Mouse (Mus musculus): ENCODE data around the gene Tmem258. TPM values are rescaled to one million over a fixed set of nuclear protein-coding genes. Genes with fewer than 3 reads are reported as not detected.

The Tmem258 gene
- polyA plus RNA-seq, 1 experiment: 285 TPM

DNA sequence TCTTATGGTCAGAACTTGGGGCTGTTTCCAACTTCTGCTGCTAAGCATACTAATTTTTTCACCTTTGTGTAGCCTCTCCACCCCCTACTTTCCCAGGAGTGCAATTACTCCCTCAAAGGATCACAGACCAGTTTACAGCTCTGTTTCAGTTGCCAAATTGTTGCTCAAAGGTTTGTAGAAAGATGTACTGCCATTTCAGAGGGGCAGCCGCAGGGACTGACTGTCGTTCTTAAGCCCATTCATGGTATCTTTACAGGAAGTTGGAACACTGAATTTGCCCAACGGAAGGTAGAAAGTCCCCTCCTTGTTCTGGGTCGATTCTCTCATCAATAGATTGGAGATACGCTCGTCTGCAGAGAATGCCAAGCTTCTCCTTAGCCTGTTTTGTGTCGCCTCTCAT lies 32.5 kb upstream of the Tmem258 start:
- no peak for TF ChIP-seq CTCF (IDR thresholded peaks at IDR 0.05; ENCODE audit: borderline replicate concordance, insufficient read depth, low read length)
- TF ChIP-seq POLR2A (IDR thresholded peaks at IDR 0.05; ENCODE audit: low read depth, low read length): no peak
- H3K4me1 ChIP-seq (ENCODE audit: control insufficient read depth, insufficient read depth, low read length): no peaks in the 10 kb centered on the region
- H3K4me3 ChIP-seq (ENCODE audit: insufficient read depth, low read length): no peak overlapping the region
- H3K27ac ChIP-seq (ENCODE audit: insufficient read depth, low read length): no peak overlapping the region

DNA sequence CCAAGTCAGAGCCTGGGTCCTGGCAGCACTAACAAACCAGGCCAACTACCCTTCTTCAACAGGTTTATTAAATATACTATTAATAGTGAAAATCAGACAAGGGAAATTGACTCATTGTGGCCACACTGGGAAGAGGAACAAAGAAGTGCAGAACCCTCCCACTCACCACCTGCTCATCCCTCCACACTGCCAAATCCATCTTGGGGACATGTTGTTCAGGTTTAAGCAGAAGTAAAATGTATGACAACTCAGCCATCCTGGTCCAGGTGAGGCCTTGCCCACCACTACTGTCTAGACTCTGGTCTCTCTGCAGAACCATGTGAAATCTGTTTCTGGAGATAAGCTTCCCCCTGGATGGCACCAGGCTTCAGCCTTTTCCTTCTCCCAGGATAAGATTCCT lies 32.0 kb upstream of the Tmem258 start:
- Histone ChIP-seq H3K27ac (ENCODE audit: insufficient read depth, low read length) (no peak overlapping the region), H3K4me3 (ENCODE audit: insufficient read depth, low read length) (no peak overlapping the region), H3K4me1 (ENCODE audit: control insufficient read depth, insufficient read depth, low read length) (no peaks in the 10 kb centered on the region)

DNA sequence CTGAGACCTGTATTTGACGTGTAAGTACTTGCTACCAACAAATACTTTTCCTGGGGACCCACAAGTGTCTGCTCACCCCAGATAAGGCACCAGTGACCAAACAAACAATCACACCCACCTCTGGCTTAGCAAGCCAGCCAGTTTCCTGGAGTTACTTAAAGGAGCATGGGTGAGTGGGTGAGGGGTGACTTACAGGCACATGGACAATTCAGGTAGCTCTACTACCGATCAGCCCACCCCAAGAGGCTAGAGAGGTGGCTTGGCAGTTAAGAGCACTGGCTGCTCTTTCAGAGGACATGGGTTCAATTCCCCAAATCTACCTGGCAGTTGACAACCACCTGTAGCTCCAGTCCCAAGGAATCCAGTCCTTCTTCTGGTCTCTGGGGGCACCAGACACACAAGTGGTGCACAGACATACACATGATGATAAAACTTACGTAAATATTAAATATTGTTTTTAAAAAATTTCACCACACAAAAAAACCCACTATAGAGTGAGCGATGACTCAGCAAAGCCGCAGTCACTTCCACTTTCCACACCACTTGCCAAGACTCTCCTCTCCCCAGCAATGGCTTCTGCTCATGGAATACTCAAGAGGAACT lies 30.6 kb upstream of the Tmem258 start:
- Histone ChIP-seq H3K27ac (ENCODE audit: insufficient read depth, low read length) (no peak overlapping the region), H3K4me1 (ENCODE audit: control insufficient read depth, insufficient read depth, low read length) (no peaks in the 10 kb centered on the region), H3K4me3 (ENCODE audit: insufficient read depth, low read length) (no peak overlapping the region)
- TF ChIP-seq POLR2A (IDR thresholded peaks at IDR 0.05; ENCODE audit: low read depth, low read length) (no peak), CTCF (IDR thresholded peaks at IDR 0.05; ENCODE audit: borderline replicate concordance, insufficient read depth, low read length) (no peak)

More for the DNA sequence above, 32.0 kb upstream of the Tmem258 start:
- TF ChIP-seq CTCF (IDR thresholded peaks at IDR 0.05; ENCODE audit: borderline replicate concordance, insufficient read depth, low read length): no peak
- TF ChIP-seq POLR2A (IDR thresholded peaks at IDR 0.05; ENCODE audit: low read depth, low read length): no peak

DNA sequence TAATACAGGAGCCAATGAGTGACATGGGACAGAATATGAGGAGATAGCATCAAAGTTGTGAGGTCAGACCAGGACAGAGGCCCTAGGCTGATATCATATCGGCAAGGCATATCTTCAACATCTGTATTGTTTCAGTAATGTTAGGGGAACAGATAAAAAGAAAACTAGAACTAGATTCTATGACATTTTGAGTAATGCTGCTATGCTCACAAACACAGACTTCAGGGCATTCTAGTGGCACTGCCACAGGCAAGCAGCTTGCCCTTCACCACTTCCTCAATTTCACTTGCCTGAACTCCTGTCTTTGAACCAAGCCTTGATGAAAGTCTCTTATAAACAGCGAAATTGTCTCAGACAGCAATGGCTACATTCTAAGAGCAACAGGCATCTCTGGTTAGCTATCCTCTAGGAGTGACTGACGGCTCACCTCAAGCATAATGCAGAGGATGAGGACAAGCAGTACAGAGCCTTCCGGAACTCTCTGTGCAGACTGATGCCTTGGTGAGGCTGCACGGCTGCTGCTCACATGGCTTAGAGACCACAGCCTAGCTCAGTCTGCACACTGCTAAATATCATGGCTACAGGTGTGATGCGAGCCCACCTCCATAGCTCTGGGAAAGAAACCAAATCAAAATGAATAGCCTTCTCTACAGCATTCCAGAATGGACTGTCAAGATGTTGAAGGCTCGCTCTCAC lies 29.8 kb upstream of the Tmem258 start:
- H3K27ac ChIP-seq (ENCODE audit: insufficient read depth, low read length): no peak overlapping the region
- H3K4me1 ChIP-seq (ENCODE audit: control insufficient read depth, insufficient read depth, low read length): no peaks in the 10 kb centered on the region
- H3K4me3 ChIP-seq (ENCODE audit: insufficient read depth, low read length): no peak overlapping the region
- TF ChIP-seq POLR2A (IDR thresholded peaks at IDR 0.05; ENCODE audit: low read depth, low read length) (no peak), CTCF (IDR thresholded peaks at IDR 0.05; ENCODE audit: borderline replicate concordance, insufficient read depth, low read length) (no peak)

DNA sequence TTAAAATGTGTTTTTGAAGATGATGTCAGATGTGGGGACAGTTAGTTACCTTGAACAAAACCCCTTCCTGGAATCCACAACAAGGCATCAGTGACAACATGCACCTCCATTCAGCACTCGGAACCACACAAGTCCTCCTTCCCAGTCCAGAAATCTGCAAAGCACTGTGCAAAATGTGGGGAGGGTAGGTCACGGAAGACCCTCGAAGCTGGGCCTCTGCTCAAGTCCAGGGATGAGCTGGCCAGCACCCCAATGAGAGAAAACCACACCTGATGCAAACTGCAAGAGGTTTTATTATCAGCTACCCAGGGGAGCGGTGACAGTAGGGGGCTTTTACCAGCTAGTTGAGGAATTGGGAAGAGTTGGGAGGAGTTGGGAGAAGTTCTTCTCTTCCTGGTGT lies 28.9 kb upstream of the Tmem258 start:
- no peak for TF ChIP-seq POLR2A (IDR thresholded peaks at IDR 0.05; ENCODE audit: low read depth, low read length)
- TF ChIP-seq CTCF (IDR thresholded peaks at IDR 0.05; ENCODE audit: borderline replicate concordance, insufficient read depth, low read length): no peak
- no peak overlapping the region for H3K27ac ChIP-seq (ENCODE audit: insufficient read depth, low read length)
- H3K4me1 ChIP-seq (ENCODE audit: control insufficient read depth, insufficient read depth, low read length): no peaks in the 10 kb centered on the region
- no peak overlapping the region for H3K4me3 ChIP-seq (ENCODE audit: insufficient read depth, low read length)

DNA sequence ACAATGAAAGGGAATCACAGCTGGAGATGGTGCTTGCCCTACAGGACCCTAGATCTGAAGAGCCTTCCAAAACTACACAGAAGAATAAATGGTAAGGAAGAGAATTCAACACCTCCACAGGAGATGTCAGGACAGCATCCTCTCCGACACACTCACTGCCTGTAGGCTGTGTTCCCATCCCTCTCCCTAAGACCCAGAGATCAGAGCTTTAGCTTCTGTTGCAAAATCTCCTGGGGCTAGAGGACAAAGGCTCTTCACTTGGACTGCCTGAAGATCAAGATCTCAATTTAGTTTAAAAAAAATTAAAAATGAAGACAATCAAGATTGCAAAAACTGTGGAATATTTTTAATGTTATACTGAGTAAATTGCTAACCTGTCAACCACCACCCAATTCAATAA lies 27.3 kb upstream of the Tmem258 start:
- H3K27ac ChIP-seq (ENCODE audit: insufficient read depth, low read length): no peak overlapping the region

DNA sequence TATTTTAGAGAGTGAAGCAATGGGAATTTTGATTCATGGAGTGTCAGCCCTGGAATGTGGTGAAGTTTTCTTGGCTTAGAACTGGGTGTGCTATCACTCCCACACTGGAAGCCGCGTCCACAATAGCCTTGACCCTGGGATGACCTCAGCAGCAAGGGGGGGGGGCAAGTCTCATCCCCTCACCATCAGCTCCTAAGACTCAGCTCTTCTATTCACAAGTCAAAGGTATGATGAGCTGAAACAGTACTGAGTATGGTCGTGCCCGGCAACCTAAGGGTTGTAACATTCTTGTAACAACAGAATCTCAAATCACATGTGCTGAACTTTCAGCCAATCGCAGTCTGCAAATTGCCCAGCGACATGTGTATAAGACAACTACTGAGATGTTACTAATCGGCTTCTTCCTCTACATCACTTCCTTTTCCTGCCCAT lies 26.9 kb upstream of the Tmem258 start:
- TF ChIP-seq POLR2A (IDR thresholded peaks at IDR 0.05; ENCODE audit: low read depth, low read length) (no peak), CTCF (IDR thresholded peaks at IDR 0.05; ENCODE audit: borderline replicate concordance, insufficient read depth, low read length) (no peak)
- Histone ChIP-seq H3K27ac (ENCODE audit: insufficient read depth, low read length) (no peak overlapping the region), H3K4me1 (ENCODE audit: control insufficient read depth, insufficient read depth, low read length) (no peaks in the 10 kb centered on the region), H3K4me3 (ENCODE audit: insufficient read depth, low read length) (no peak overlapping the region)

More for the DNA sequence above, 27.3 kb upstream of the Tmem258 start:
- no peaks in the 10 kb centered on the region for H3K4me1 ChIP-seq (ENCODE audit: control insufficient read depth, insufficient read depth, low read length)
- H3K4me3 ChIP-seq (ENCODE audit: insufficient read depth, low read length): no peak overlapping the region
- no peak for TF ChIP-seq POLR2A (IDR thresholded peaks at IDR 0.05; ENCODE audit: low read depth, low read length)

DNA sequence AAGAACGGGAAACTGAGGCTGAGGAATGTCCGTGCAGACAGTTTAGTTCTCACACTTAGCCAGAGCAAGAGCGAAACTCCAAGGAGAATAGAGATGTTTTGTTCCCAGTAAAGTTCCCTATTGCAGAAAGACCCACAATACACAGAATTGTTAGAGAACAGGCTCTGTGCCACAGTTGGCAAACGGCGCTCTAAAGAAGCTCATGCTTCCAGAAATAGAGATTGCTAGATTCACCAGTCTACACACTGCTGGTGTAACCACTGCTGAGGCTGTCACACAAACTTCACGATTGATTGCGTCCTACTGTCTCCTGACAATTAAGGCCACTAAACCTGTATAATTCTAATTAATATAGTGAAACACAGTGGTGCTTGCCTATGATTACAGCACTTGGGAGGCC lies 22.6 kb upstream of the Tmem258 start:
- peaks cover 11% of the 10 kb centered on the region; the same call in 1 of the 2 replicates for H3K4me1 ChIP-seq (ENCODE audit: control insufficient read depth, insufficient read depth, low read length)

DNA sequence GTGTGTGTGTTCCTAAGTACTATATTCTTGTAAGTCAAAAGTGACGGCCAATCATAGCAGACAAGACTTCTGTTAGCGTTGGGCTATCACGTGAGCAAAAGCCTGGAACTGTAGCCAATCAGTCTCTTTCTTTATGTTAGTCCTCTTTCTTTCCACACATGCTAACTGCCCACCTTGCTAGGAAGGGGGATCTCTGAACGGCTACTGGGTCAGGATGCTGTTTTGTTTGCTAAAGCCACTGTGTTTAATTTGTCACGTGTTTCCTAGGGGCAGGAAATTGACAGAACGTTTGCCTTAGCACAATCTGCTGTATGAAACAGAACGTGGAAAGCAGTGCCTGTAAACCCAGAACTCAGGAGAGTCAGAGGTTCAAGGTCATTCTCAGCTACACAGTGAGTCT lies 21.7 kb upstream of the Tmem258 start:
- peak overlapping the region; percentile 24 for H3K4me3 ChIP-seq (ENCODE audit: insufficient read depth, low read length)

More for the DNA sequence above, 22.6 kb upstream of the Tmem258 start:
- Histone ChIP-seq H3K27ac (ENCODE audit: insufficient read depth, low read length) (no peak overlapping the region), H3K4me3 (ENCODE audit: insufficient read depth, low read length) (no peak overlapping the region)
- TF ChIP-seq CTCF (IDR thresholded peaks at IDR 0.05; ENCODE audit: borderline replicate concordance, insufficient read depth, low read length): no peak

DNA sequence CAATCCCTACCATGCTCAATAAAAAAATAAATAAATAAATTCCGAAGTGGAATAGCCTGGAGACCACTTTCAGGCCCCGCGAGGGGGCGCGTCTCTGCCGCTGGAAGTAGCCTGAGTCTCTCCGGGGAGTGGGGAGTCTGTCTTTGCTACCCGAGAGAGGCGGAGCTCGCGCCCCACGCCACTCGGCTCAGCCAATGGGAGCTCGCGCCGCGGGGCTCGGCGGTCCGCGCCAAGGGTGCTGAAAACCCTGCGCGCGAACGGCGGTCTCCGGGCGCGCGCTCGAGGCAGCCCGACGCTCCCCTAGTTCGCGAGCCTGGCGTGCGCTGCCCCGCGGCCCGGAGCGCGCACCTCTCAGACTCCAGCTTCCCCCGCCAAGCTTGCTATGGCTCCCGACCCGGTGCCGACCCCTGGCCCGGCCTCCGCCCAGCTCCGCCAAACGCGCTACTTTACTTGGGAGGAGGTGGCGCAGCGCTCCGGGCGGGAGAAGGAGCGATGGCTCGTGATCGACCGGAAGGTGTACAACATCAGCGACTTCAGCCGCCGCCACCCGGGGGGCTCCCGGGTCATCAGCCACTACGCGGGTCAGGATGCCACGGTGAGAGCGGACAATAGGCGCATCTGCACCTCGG lies 21.0 kb upstream of the Tmem258 start, which contains the start of gene Fads1:
Fads1 (plus strand) TSS at position 219 of the 629 bp plus-strand sequence.
- TF ChIP-seq POLR2A (IDR thresholded peaks at IDR 0.05; ENCODE audit: low read depth, low read length) (peak; percentile 43; the same call in 1 of the 2 replicates), CTCF (IDR thresholded peaks at IDR 0.05; ENCODE audit: borderline replicate concordance, insufficient read depth, low read length) (no peak)
- H3K4me3 ChIP-seq (ENCODE audit: insufficient read depth, low read length): peak within 1 kb of the TSS; percentile 86
- H3K4me1 ChIP-seq (ENCODE audit: control insufficient read depth, insufficient read depth, low read length): peaks cover 11% of the 10 kb centered on the region; the same call in 1 of the 2 replicates
- H3K27ac ChIP-seq (ENCODE audit: insufficient read depth, low read length): peak within 1 kb of the TSS; percentile 63

More for the DNA sequence above, 21.7 kb upstream of the Tmem258 start:
- Histone ChIP-seq H3K27ac (ENCODE audit: insufficient read depth, low read length) (no peak overlapping the region), H3K4me1 (ENCODE audit: control insufficient read depth, insufficient read depth, low read length) (peaks cover 11% of the 10 kb centered on the region; the same call in 1 of the 2 replicates)
- TF ChIP-seq CTCF (IDR thresholded peaks at IDR 0.05; ENCODE audit: borderline replicate concordance, insufficient read depth, low read length): no peak
- TF ChIP-seq POLR2A (IDR thresholded peaks at IDR 0.05; ENCODE audit: low read depth, low read length): no peak

Measured in embryonic fibroblast, embryonic 13.5 days (primary cell).